Mouse (Mus musculus) midbrain, embryonic 14.5 days (tissue): ENCODE results near the gene Dennd1c. TPM values are rescaled to one million over a fixed set of nuclear protein-coding genes. Genes with fewer than 3 reads are reported as not detected.
"Not testable (repeated sequence)": the region's sequence is repeated elsewhere in the genome, so short reads cannot be mapped to it uniquely, and the experiment has no call there.

Source experiments
- ATAC-seq: fragments of 200-750 bp; cut with Nextera tagmentation; 2 replicates; pipeline ENCODE4 v1.8.0; 2017; ENCODE audit warnings: moderate number of reproducible peaks, moderate library complexity; ENCODE audit not compliant: low FRiP score, low TSS enrichment
- DNase-seq: peaks from one replicate; pipeline ENCODE4 v3.0.0-alpha.2; 2015
- H3K27ac ChIP-seq: fragments of 300-500 bp; sonication (generic); replicated peaks from 2 replicates; pipeline ENCODE4 v1.5.1; 2014; ENCODE audit warnings: mild to moderate bottlenecking, low read depth, low read length, moderate library complexity
- H3K27me3 ChIP-seq: fragments of 300-500 bp; sonication (generic); 2 replicates; pipeline ENCODE4 v1.6.1; 2014; ENCODE audit warnings: low read length, control low read depth, mixed read lengths; ENCODE audit not compliant: control insufficient read depth, insufficient read depth
- H3K36me3 ChIP-seq: fragments of 300-500 bp; sonication (generic); 2 replicates; pipeline ENCODE4 v1.6.1; 2014; ENCODE audit warnings: low read length, control low read depth; ENCODE audit not compliant: control insufficient read depth, insufficient read depth
- H3K4me1 ChIP-seq: fragments of 300-500 bp; sonication (generic); 2 replicates; pipeline ENCODE4 v1.6.1; 2014; ENCODE audit warnings: mild to moderate bottlenecking, antibody characterized with exemption, low read length, control low read depth; ENCODE audit not compliant: control insufficient read depth, insufficient read depth
- H3K4me2 ChIP-seq: fragments of 300-500 bp; sonication (generic); 2 replicates; pipeline ENCODE4 v1.6.1; 2014; ENCODE audit warnings: mild to moderate bottlenecking, low read length, moderate library complexity
- H3K4me3 ChIP-seq: fragments of 300-500 bp; sonication (generic); replicated peaks from 2 replicates; pipeline ENCODE4 v1.5.1; 2014; ENCODE audit warnings: low read depth, low read length
- H3K9ac ChIP-seq: fragments of 300-500 bp; sonication (generic); replicated peaks from 2 replicates; pipeline ENCODE4 v1.6.1; 2014; ENCODE audit warnings: mild to moderate bottlenecking, low read length, moderate library complexity
- H3K9me3 ChIP-seq: fragments of 300-500 bp; sonication (generic); 2 replicates; pipeline ENCODE4 v1.6.1; 2016; ENCODE audit warnings: low read length, control low read depth, mixed read lengths; ENCODE audit not compliant: control insufficient read depth
- WGBS: fragments of 180-500 bp; shearing (Covaris S2); extraction: QIAGEN DNeasy Blood & Tissue Kit; methylation state at CpG from one replicate; pipeline ENCODE4 v1.1.7; 2014; 5-methylcytosine and 5-hydroxymethylcytosine counted together
- polyA plus RNA-seq: library from polyadenylated mRNA; unstranded; fragments of >200 nt; fragmentation: Nextera tagmentation; extraction: Ambion mirVana; gene quantifications from 2 replicates; pipeline ENCODE4 v1.2.1, GENCODE M21; 2014

The Dennd1c gene
- polyA plus RNA-seq, 1 experiment from 2014 or later, result 3.4 TPM

DNA sequence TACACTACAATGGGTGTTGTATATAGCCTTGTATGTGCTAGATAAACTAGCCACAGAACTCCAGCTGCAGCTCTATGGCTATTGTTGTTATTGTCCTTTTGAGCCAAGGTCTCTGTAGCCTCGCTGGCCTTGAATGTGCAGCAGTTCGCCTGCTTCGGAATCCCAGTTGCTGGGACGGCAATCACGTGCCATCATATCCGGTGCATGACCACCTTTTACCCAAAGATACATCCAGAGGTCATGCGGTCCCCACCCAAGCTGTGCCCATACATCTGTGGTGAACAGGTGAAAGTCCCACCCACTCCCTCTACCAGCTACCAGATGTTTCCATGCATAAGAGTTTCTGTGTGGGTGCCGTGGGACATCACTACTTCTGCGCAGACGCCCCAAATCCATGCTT is 17.2 kb downstream of the Dennd1c start:
- WGBS, result 44% methylated on average over 10 of the region's 10 CpGs
- peaks cover 6% of the 10 kb centered on the region; the same call in 1 of the 2 replicates for H3K36me3 ChIP-seq
- H3K9me3 ChIP-seq, result no peaks in the 10 kb centered on the region
- no peak overlapping the region for H3K9ac ChIP-seq
- no peak overlapping the region for H3K27ac ChIP-seq
- no peak for ATAC-seq
- H3K4me2 ChIP-seq, result peak overlapping the region; percentile 66
- peak overlapping the region; percentile 70; the same call in 1 of the 2 replicates for H3K4me3 ChIP-seq
- DNase-seq, result no peak
- H3K4me1 ChIP-seq, result peaks cover 10% of the 10 kb centered on the region
- peaks cover 27% of the 10 kb centered on the region for H3K27me3 ChIP-seq

DNA sequence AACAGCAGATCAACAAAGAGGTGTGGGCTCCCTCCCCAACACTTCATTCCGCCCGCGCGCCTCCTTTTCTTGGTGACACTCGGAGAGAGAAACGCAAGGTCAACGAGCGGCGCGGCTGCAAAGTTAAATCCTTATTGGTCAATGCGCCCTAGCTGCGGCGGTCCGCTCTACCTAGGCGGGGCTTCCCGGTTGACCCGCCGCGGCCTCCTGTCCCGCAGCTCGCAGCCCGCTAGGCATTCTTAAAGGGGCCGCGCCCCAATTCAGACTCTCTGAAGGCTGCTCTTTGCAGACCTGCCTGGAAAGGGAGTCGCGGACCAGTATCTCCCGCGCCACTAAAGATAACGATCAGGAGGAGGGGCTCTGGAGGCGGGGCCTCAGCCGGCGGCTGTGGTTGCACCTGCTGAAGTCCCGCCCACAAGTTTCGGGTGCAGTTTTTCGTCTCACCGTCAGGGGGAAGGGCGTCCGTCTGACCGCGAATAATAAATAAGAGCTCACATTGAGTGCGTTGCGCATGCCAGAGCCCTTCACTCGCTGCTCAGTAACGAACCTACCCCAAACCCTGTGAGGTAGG is 18.0 kb downstream of the Dennd1c start:
- Histone ChIP-seq H3K4me1 (peaks cover 10% of the 10 kb centered on the region), H3K4me3 (peak overlapping the region; percentile 70), H3K27me3 (peaks cover 27% of the 10 kb centered on the region), H3K36me3 (peaks cover 13% of the 10 kb centered on the region), H3K9me3 (no peaks in the 10 kb centered on the region), H3K27ac (peak overlapping the region; percentile 86), H3K4me2 (peak overlapping the region; percentile 66), H3K9ac (peak overlapping the region; percentile 64; the same call in 1 of the 2 replicates)
- ATAC-seq, result peak; percentile 90
- under 1% methylated on average over 44 of the region's 44 CpGs for WGBS
- peak; percentile 98 for DNase-seq

DNA sequence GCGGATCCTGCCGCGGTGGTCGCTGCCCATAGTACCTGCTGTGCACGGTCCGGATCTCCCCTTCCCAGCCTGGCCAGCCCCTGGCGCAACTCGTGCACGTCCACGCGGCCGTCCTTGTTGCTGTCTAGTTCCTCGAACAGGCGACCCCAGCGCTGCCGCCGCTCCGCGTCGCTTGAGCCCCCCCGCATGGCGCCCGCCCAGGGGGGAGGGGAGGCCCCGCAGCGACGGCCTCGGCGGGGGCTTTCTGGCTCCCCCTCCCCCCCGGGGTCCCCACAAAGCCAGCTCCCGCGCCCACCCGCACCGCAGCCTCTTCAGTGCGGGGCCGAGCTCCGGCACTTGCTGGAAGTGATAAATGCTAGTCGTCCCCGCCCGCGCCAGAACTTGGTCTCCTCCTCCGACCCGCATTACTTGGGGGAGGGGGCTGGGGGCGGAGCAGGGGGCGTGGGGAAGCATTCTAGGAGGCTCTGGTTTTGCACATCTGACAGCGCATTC is 18.8 kb downstream of the Dennd1c start, which contains the start of gene Slc25a23:
Gene Slc25a23 (minus strand): TSS at position 378 of the 492 bp plus-strand sequence.
- peak within 1 kb of the TSS; percentile 70 for H3K4me3 ChIP-seq
- ATAC-seq (peak; percentile 77), DNase-seq (peak; percentile 93)
- no peaks in the 10 kb centered on the region for H3K9me3 ChIP-seq
- peaks cover 10% of the 10 kb centered on the region for H3K4me1 ChIP-seq
- WGBS, result under 1% methylated on average over 44 of the region's 45 CpGs
- H3K9ac ChIP-seq, result peak within 1 kb of the TSS; percentile 64
- peak within 1 kb of the TSS; percentile 86 for H3K27ac ChIP-seq
- H3K36me3 ChIP-seq, result peaks cover 21% of the 10 kb centered on the region
- peaks cover 27% of the 10 kb centered on the region for H3K27me3 ChIP-seq
- H3K4me2 ChIP-seq, result peak within 1 kb of the TSS; percentile 66

DNA sequence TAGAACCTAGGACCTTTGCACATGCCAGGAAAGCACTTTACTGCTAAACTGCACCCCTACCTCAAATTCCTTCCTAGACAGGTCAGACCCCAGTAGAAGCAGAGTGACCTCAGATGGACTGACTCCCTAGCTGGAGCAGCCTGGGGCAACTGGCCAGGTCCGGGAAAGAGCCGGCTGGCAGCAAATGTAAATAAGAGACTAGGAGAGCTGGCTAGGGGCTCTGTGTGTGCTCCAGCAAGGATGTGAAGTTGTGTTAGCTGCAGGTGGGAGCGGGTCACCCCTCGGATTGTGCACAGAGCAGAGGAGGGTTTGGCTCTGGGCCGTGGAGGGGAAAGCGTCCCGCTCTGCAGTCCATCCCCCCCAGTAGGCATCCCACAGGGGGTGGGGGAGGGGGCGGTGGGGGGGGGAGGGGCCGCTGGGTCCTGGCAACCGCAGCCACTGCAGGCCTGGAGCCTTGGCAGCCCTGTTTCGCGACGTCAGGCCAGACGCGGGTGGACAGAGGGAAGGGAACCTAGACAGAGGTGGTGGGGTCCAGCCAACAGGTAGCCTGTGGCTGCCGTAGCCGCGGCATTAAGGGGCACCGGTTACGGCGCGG is 19.3 kb downstream of the Dennd1c start, which contains the start of gene Crb3:
Gene Crb3 (plus strand): TSS at position 215 of the 595 bp plus-strand sequence.
- peak within 1 kb of the TSS; percentile 64 for H3K9ac ChIP-seq
- peaks cover 10% of the 10 kb centered on the region for H3K4me1 ChIP-seq
- H3K4me2 ChIP-seq, result peak within 1 kb of the TSS; percentile 66
- no peaks in the 10 kb centered on the region for H3K9me3 ChIP-seq
- H3K27ac ChIP-seq, result peak within 1 kb of the TSS; percentile 86
- H3K36me3 ChIP-seq, result peaks cover 25% of the 10 kb centered on the region
- WGBS, result 0% methylated on average over 19 of the region's 22 CpGs
- no peak; the same call in 1 of the 2 replicates for ATAC-seq
- H3K27me3 ChIP-seq, result peaks cover 27% of the 10 kb centered on the region
- H3K4me3 ChIP-seq, result peak within 1 kb of the TSS; percentile 70
- peak; percentile 53 for DNase-seq

DNA sequence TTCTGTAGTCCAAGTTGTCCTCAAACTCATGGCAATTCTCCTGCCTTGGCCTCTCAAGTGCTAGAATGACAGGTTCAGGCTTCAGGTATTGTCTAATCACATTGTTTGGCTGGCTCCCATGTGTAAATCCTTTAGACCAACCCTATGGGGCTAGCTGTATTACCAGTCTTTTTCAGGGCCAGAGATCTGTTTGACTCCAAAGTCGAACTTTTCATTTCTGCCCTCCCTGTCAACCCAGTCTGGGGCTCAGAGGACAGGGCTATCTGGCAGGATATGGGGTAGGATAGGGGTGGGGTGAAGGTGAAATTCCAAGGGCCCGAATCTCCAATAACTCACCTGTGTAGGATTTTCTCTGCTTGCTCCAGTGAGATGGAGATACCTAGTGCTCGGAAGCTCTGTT is 22.1 kb downstream of the Dennd1c start:
- no peak for ATAC-seq
- Histone ChIP-seq H3K36me3 (peaks cover 47% of the 10 kb centered on the region), H3K27me3 (peaks cover 4% of the 10 kb centered on the region), H3K9ac (no peak overlapping the region), H3K4me2 (no peak overlapping the region), H3K27ac (no peak overlapping the region), H3K4me1 (peaks cover 6% of the 10 kb centered on the region), H3K9me3 (no peaks in the 10 kb centered on the region), H3K4me3 (no peak overlapping the region)
- no peak for DNase-seq
- whole genome bisulfite sequencing, result 91% methylated on average over 3 of the region's 3 CpGs

DNA sequence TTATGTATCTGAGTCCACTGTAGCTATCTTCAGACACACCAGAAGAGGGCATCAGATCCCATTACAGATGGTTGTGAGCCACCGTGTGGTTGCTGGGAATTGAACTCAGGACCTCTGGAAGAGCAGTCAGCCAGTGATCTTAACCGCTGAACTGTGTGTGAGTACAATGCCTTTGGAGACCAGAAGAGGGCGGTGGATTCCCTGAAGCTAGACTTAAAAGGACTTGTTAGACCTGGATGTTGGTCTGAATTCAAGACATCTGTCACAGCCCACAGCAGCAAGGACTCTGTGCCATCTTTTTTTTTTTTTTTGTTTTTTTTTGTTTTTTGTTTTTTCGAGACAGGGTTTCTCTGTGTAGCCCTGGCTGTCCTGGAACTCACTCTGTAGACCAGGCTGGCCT is 26.6 kb downstream of the Dennd1c start:
- H3K9me3 ChIP-seq, H3K4me1 ChIP-seq, H3K27ac ChIP-seq, H3K27me3 ChIP-seq, ATAC-seq, H3K9ac ChIP-seq, H3K4me2 ChIP-seq, H3K4me3 ChIP-seq: not testable (repeated sequence)
- DNase-seq, result peak; percentile 30
- H3K36me3 ChIP-seq, result peaks cover 67% of the 10 kb centered on the region
- WGBS, result 91% methylated on average over 4 of the region's 4 CpGs

DNA sequence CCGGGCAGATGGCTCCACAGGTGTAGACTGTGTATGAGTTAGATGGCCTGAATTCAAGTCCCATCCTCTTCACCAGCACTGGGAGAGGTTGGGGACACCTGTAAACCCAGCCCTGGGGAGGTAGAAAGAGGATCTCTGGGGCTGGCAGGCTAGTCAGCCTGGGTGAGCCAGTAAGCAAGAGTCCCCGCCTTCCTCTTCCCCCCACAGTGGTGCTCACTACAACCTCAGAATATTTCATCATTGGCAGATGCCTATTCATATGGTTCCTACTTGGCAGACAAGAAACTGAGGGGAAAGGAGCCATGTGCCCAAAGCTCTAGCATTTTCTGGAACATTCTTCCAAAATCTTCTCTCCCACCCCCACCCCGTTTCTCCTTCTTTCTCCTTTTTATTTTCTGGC is 29.5 kb downstream of the Dennd1c start:
- no peaks in the 10 kb centered on the region for H3K9me3 ChIP-seq
- H3K27ac ChIP-seq, result no peak overlapping the region
- DNase-seq (no peak), ATAC-seq (no peak)
- H3K4me3 ChIP-seq, result no peak overlapping the region
- 95% methylated on average over 3 of the region's 3 CpGs for WGBS
- H3K9ac ChIP-seq, result no peak overlapping the region
- H3K27me3 ChIP-seq, result no peaks in the 10 kb centered on the region
- H3K4me1 ChIP-seq, result no peaks in the 10 kb centered on the region
- peaks cover 60% of the 10 kb centered on the region for H3K36me3 ChIP-seq
- H3K4me2 ChIP-seq, result no peak overlapping the region

DNA sequence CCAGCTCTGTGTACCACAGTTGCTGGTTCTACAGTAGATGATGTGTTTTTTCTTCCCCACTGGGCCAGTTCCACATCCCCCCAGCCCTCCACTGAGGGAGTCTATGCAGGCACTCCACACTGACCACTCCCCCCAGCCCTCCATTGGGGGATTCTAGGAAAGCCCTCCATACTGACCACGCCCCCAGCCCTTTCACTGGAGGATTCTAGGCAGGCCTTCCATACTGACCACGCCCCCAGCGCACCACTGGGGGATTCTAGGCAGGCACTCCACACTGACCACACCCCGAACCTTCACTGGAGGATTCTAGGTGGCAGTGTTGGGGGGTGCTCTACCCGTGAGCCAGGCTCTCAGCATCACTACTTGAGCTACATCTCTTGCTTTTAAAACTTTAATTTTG is 30.9 kb downstream of the Dennd1c start:
- Histone ChIP-seq H3K27me3 (no peaks in the 10 kb centered on the region), H3K9me3 (no peaks in the 10 kb centered on the region), H3K4me3 (no peak overlapping the region), H3K27ac (no peak overlapping the region), H3K36me3 (peaks cover 46% of the 10 kb centered on the region), H3K4me2 (no peak overlapping the region), H3K9ac (no peak overlapping the region), H3K4me1 (no peaks in the 10 kb centered on the region)
- 50% methylated on average over 5 of the region's 5 CpGs for whole genome bisulfite sequencing
- ATAC-seq, result no peak
- DNase-seq, result no peak

DNA sequence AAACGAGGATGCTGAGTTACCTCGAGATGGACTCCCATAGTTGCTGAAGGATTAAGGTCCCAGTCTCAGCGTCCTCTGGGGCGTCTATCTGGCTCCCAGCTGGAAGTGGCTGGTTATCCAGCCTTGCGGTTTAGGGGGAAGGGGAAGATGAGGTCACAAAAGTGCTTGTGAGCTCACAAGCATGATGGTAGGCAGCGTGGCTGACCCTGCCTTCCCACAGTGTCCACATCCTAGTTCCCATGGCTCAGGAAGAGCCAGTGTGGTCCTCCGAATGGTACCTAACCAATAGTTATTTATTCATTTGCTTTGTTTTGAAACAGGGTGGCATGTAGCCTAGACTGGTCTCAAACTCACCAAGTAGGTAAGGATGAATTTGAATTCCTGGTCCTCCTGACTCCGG is 36.8 kb downstream of the Dennd1c start, which contains the start of gene Slc25a41:
Gene Slc25a41 (minus strand): TSS at position 101 of the 400 bp plus-strand sequence.
- 80% methylated on average over 8 of the region's 8 CpGs for WGBS
- H3K9ac ChIP-seq, result no peak within 1 kb of the TSS
- no peak within 1 kb of the TSS for H3K4me3 ChIP-seq
- ATAC-seq (no peak), DNase-seq (no peak)
- no peaks in the 10 kb centered on the region for H3K4me1 ChIP-seq
- peaks cover 18% of the 10 kb centered on the region for H3K36me3 ChIP-seq
- H3K9me3 ChIP-seq, result no peaks in the 10 kb centered on the region
- H3K27me3 ChIP-seq, result peaks cover 9% of the 10 kb centered on the region; the same call in 1 of the 2 replicates
- no peak within 1 kb of the TSS for H3K27ac ChIP-seq
- no peak within 1 kb of the TSS for H3K4me2 ChIP-seq
